Mouse (Mus musculus) right cerebral cortex, postnatal 14 days (tissue): ENCODE data around the gene Tex35.
A peak's percentile ranks its signal among the peaks of the same experiment; 100 is the strongest.

Source experiments
- DNase-seq: peaks from one replicate; pipeline ENCODE4 v3.0.0; 2022

Gene Tex35

DNA sequence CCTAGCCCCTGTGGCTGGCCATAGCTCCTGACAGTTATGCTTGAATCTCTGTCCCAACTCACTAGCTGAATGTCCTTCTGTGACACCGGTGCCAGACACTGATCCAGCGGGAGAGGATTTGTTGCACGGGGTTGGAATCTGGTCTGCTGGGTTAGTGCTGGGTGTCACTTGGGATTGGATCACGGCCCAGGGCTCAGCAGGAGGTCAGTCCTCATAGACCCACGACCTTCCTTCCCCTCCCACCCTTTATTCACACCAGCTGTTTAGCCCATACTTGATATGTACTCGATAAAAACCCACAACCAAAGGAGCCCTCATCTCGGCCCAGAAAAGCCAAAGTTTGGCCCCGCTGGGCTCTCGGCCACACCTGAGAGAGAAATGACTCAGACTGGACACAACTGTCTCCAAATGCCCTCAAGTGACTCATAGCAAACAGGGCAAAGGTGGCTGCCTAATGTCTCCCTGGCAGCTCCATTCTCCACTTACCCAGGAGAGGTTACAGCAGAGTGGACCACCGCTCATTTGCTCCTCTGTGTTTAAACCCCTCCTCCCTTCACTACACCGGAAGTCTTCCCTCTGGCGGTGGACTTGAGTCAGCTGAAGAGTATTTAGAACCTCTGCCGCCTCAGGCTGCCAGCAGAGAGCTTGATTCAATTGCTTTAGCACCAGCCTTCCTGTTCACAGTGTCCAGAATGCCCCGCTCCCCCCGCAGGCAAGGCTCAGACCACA is 27.2 kb downstream of the Tex35 start:
- DNase-seq, result no peak

DNA sequence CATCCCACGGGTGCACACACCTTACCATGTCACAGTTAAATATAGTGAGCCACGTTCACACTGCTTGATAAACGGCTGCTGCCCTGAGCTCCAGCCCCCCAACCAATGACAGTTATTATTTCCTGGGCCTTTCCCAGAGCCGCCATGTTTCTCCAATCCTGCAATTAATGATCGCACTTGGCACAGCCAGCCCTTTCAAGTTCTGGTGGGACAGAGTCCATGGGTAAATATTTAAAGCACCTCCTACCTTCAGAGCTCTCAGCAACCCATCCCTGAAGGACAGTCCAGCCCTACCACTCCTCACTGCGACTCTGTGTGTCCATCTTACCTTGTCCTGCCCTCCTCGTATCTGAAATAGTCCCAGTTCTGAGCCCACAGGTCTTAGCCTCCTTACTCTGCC is 28.4 kb downstream of the Tex35 start:
- DNase-seq, result no peak

DNA sequence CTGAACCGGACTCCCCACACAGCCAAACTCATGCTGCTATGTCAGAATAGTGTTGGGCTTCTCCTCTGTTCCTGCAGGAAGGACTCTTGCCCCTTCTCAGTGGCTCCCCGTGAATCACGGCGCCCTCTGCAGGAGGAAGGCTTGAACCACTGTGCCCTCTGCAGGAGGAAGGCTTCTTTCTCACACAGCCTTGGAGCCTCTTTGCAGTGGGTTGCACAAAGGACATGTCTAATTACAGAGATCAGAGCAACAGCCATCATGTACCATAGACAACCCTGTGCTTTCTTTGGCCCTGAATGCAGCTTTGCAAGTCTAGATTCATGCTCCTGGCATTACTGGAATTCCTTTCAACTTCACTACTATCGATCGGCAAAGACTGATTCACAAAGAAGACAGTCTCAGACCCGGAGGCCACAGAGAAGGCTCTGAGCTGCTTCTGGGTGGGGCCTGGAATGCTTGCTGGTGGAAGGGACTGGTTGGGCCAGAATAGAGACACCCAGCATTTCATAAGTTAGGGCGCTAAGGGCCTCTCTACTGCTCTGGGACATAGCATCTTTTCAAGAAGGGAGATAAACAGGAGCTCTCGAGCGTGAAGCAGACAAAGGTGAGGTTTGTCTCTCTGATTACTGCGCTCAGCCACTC is 29.0 kb downstream of the Tex35 start:
- peak; percentile 60 for DNase-seq

DNA sequence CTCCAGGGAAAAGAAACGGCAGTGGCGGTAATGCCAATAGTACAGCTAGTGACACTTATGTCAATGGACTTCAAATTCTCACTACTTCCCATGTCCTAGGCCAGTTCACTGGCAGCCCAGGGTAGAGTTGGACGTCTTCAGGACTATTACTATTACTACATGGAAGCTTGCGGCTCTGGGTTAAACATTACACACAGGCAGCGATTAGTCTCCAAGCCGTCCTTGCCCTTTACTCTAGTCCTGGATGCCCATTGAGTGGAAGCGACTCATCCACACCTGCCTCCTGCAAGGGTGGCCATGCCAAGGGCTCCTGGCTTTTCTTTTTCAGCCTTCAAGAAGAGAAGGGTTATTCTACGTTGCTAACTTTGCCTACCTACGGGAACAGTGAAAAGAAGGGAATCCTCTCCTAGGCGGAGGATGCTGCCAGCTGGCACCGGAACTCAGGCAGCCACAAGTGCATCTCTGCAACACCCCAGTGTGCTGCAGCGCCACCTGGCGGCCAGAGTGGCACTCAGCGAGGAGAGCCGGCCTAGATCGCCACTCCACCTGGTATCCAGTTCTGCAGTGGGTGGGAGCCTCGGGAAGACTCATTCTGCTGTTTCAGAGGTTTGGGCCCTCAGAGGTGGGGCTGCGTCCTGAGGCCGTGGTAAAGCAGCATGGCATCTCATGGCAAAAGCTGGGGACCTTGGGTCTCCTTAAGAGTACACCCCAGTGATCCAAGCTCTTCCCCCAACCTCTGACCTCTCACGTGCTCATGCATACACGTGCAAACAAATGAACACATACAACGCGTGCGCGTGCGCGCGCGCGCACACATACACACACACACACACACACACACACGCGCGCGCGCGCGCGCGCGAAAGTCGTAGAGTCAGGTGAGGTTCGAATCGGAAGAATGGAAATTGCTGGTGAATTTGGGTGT is 31.4 kb downstream of the Tex35 start:
- DNase-seq, result peak; percentile 96

DNA sequence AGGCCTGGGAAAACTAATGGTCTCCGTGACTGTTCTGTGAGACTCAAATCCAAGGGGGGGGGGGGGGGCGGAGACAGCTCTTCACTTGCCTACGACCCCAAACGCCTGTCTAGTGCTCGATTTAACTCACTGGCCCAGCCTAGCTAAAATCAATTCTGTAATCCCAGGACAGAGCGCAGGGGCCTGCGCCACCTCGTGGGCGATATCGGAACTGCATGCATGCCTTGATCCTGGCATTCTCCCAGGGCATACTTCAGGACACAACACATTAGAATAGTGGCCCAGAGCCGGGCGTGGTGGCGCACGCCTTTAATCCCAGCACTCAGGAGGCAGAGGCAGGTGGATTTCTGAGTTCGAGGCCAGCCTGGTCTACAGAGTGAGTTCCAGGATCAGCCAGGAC is 32.2 kb downstream of the Tex35 start:
- DNase-seq, result peak; percentile 80

DNA sequence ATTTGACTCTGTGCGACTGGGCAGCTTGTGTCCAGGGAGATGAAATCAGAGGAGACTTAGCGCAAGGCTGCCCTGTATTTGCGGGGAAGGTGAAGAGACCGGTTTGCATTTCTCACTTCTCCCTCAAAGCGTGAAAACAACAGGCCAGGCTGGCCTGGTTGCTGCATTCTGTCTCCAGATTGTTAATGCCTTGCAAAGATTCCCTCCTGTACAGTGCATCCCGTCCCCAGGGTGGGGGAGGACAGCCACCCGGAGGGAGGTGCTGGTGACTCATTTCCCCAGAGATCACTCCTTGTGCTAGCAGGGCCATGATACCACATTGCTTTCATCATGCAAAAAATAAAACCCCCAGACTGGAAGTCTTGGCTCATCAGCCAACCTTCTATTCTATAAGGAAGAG is 33.5 kb downstream of the Tex35 start:
- no peak for DNase-seq

DNA sequence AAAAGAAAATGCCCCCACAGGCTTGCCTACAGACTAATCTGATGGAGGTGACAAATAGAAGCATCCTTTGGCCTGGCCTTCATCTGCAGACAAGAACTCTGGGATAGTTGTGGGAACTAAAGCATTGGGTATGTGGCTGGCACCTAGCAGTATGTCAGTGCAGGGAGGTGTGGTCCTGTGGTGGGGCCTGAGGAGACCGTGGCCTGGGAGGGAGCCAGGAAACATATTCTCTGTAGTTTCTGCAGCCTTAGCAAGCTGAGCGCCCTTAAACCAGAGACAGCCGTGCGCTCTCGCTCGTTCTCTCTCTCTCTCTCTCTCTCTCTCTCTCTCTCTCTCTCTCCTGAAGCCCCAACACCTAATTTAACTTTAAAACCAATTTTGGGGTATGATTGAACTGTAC is 34.1 kb downstream of the Tex35 start:
- DNase-seq, result no peak

DNA sequence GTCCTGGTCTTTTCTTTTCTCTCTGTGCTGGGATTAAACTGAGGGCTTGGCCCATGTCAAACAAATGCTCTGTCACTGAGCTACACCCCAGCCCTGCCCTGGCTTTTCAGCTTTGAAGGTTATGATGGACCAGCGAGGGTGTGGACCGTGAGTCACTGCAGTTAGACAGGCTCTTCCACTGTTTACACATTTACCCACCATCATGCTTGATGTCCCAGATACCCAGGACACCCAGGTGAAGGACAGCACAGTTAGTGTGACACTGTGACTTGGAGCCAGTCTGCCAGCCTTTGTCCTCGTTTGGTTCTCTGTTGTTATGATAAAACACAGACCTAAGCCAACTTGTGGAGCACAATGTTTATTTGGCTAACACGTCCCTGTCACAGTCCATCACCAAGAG is 34.9 kb downstream of the Tex35 start:
- no peak for DNase-seq

DNA sequence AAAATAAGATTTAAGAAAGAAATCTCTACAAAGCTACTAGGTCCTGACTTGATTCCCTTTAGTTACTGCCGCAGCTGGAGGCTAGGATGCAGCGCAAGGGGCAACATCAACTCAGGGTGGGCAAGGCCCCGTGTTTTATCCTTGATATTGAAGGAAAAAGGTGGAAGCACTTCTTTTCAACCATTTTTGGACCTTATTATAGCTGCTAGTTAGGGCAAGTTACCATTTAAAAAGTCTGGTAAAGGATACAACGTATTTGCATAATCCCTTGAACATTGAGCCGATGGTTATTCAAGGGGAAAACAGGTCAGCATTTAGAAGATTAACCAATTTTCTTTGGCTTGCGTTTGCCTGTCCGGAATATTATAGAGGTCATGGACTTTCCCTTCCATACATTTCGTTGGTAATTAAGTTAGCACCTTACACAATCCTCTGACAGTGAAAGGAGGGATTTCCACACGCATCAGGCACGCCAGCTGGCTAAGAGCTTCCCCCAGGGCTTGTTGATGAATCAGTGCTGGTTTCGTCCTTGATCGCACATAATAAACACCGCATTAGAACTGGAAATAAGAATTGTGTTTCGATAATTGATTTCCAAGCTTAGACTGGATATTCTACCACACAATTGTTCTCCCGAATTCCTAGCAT is 39.2 kb downstream of the Tex35 start:
- DNase-seq, result no peak

DNA sequence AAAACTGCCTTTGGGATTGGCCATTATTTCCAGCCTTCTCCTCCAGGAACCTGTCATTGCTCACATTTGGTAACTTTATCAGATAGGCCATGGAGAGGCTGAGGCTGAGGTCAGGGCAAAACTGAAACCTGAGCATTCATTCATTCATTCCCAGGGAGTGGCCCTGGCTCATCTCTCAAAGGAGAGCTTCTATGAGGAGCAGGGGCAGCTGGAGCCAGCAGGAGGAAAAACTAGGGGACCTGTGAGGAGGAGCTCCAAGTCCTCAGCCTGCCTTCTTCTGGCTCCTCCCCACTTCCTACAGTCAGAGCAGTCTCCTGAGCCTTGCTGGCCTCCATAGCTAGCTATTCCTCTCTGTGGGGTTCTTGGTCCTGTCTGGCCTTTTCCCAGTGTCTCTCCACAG is 40.2 kb downstream of the Tex35 start:
- DNase-seq, result no peak

DNA sequence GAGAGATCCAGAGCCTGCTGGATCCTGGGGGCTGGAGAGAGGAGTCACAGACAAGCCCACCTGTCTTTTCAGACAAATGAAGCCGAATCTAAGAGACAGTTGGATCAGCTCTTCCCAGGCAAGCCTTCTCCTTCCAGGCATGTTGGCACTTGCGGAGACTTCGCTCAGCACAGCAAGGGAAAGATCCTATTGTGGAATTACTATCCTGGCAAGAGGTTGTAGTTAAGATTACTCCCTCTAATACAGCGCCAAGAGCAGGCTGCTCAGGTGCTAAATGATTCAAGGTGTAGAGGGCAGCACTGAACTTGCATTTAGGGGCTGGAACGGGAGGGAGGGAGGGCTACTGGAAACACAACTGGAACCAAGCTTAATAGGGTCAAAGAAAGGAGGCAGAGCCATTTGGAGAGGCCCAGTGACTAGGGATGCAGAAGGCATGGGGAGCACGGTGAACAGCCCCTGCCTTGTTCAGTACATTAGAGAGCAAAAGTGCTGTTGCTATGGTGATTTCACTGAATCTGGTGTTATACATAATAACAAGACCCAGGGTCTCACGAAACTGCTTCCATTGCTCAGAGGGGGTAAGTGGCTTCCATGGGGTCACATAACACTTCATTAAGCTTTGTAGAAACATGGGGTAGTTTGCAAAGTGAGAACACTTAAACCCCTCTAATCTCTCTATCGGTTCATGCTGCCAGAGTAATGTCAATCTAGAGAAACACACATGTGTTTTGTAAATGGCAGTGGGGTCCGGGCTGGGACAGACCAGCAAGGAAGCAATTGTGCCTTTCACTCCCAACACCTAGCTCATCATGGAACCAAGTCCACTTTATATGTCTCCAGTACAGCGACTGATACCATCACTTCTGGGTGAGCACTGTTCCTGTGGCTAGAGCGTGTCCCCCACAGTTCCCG is 42.4 kb downstream of the Tex35 start:
- no peak for DNase-seq

DNA sequence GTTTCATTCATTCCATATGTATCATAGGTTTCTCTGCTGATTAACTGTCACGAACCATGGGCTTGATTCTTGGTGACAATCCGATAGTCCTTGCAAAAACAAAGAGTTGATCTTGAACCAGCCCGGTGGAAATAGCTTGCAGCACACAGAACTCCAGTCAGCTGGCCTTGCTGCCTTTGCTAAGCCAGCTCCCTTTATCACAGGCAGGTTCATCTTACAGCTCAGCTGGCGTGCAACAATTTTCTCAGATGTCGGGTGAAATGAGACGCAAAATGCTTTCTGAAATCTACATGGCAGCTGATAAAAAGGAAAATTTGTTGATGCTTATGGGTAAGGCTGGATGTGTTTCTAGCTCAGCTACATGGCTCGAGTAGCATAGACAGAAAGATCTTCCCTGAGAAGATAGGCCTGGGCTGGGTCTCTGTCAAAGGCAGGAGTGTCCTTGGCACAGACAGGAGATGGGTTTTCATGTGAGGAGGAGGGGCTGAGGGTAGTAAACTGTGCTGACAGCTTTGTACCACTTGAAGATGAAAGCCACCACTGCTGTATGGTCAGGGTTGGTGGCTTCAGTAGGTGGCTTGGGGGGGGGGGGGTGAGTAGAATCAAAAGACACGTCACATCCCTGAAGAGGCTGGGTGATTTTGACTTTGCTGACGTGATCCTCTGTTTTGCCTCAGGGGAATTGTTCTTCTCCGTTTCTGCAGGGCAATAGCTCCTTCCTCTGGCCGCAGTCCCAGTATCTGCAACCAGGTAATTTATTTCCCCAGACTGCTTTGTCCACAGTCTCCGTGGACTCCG is 45.0 kb downstream of the Tex35 start:
- DNase-seq, result no peak

DNA sequence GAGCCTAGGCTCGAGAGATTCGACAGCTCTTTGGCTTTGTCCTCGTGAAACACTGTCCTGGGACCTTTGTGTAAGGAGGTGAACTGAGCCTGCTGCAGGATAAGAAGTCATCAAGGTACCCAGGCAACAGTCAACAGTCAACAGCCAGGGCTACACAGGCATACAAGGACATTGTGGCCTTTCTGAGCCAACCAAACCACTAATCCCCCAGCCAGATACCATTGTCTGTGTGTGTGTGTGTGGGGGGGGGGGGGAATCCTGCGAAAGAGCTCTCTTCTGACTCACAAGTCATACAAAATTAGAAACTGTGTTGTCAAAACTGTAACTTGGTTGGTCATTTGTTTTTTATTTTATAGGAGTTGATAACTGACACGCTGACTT is 46.0 kb downstream of the Tex35 start:
- DNase-seq, result no peak

DNA sequence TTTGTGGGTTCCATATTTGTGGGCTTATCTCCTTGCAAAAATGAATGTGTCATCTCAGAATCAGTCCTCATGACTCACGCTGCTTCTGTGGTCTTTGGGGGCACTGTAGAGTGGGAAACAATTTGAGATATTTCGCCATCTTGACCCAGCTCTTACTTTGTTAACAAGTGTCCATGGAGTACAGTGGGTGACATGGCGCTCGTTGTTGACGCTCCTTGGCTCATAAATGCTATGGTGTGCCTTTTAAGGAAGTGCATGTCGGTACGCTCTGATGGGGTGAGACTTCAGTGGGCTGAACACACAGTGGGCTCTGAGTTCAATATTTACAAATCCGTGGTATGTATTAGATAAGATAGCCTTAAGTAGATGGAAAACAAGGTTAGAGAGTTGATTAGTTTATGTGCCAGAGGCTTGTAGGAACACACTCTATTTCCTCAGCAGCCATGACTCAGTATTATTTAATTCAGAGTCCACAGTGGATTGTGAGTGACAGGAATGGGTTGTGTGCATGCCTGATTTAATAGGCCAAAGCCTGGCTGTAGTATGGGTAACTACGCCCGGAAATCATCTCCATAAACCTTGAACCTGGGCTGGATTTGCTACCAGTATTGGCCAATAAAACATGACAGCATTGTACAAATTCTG is 46.6 kb downstream of the Tex35 start:
- no peak for DNase-seq

DNA sequence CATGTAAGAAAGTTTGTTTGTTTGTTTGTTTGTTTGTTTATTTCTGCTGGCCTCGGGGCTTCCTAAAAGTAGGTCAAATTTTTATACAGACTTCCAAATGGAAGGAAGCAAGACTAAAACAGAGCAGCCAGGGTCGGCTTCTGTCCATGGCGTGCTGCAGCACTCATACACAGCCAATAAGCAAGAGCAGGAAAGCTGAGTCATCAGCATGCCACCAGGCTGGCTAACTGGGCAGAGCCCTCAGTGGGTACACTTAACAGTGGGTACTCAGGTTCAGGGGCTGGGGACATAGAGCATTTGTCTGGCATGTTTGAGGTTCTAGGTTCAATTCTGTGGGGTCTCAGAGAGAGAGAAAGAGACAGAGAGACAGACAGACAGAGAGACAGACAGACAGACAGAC is 47.3 kb downstream of the Tex35 start:
- no peak for DNase-seq

DNA sequence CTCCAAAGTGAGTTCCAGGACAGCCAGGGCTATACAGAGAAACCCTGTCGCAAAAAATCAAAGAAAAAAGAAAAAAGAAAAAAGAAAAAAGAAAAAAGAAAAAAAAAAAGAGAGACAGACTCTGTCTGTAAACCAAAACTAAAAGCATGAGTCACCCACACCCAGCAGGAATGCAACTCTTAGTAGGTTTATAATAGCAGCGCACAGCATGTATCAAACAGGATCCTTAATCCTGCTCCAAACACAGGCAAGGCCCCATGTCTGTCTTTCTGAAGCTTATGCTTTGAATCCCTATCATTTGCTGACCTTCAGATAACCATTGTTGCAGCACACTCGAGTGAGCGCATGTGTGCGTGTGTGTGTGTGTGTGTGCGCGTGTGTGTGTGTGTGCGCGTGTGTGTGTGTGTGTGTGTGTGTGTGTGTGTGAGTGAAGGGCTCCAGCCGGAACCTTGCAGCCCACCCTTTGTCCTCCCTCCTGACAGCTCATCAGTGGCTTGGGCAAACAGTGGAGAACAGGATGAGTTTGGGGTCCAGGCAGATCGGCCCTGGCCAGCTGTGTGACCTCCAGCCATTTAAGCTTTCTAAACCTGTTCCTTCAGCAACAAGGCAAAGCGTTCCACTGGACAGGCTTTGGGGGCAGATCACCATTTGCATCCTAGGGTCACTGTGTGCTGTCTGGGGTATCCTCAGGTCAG is 47.9 kb downstream of the Tex35 start:
- DNase-seq, result no peak

DNA sequence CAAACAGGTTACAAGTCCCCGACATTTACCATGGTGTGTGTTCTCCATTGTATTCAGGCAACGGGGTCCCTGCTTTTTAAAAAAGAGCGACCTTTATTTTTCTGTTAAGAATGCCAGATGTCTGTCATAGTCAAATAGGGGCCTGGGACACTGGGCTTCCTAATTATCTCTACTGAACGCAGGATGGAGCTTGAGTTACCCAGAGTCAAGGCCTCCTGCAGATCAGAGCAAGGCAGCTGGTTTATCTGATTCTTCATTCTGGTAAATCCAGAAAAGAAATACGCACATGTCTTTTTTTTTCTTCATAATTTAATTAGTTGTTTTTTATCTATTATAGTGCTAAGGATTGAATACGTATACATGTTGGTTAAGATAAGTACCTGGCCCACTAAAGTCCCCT is 52.6 kb downstream of the Tex35 start:
- no peak for DNase-seq

DNA sequence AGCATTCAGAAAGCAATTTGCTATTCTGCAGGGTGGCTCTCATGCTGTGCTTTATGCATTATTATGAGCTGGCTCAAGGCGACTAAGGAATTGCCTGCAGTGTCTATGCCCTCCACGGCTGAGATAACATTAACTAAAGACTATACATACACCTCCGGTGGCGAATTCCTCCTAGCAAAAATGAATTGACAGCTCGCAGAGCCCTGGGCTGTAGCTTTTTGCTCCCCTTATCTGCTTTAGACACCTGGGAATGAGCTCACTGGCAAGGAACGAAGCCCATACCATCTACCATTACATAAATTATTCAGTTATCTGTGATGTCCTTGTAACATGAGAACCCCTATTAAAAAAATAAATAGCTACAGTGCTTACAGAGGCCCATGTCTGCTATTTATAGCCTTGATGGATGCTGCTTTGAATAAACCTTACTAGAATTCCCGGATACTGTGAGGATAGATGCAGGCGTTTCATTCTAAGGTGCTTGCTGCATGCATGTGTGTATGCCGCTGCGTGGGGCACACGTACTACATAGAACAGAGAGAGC is 53.1 kb downstream of the Tex35 start:
- no peak for DNase-seq

DNA sequence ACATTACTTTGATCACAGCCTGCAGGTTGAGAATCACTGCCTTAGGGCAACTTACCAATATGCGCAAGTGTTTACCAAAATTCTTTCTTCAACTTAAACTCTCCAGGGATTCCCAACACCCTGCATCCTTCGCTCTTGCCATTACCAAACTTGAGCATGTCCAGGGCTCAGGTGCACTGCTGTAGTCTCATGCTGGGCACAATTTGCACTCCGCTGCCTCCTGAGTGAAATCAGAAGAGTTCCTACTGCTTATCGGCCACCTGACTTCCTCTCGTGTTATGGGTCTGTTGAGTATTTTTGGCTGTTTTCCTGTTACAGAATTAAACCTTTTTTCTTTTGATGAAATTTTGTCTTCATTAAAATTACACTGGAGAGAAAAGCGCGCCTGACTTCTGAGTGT is 53.8 kb downstream of the Tex35 start:
- no peak for DNase-seq

DNA sequence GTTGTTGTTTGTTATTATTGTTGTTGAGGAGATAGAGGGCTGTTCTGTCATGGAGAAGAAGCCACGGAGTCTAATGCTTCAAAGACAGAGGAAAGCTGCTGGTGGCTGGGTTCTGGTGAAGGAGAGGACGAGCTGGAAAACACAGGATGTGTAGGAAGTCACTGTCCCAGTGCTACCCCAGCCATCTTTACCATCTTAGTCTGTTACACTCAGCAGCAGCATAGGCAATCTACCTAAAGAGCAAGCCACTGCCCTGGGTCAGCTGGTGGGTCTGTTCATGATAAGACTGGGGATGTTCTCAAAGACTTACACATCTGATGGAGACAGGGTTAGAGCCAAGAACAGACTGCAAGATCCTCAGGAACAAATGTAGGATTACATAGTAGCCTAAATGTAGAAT is 58.6 kb downstream of the Tex35 start:
- DNase-seq, result no peak
